Mouse (Mus musculus) cerebellum, postnatal 4 days (tissue): ENCODE measurements around the gene Gnaz.

Source experiments
- DNase-seq, 2 experiments: peaks; one replicate each; pipeline ENCODE4 v3.0.0; 2022; ENCODE audit warnings: low spot score in 2 of 2, mixed read lengths in 1 of 2

Gnaz gene

GRCm38 (mm10) chr10:75062621-75063020 is 95.6 kb downstream of the Gnaz start:
- no peak for DNase-seq

GRCm38 (mm10) chr10:75063301-75063965 is 96.5 kb downstream of the Gnaz start:
- no peak for DNase-seq

GRCm38 (mm10) chr10:75065691-75066090 is 98.7 kb downstream of the Gnaz start:
- DNase-seq, result no peak
